Mouse (Mus musculus) limb, embryonic 14.5 days (tissue): ENCODE measurements around the gene Gdpd3. TPM values are rescaled to one million over a fixed set of nuclear protein-coding genes. Genes with fewer than 3 reads are reported as not detected.

Experiments
- ATAC-seq: fragments of 200-750 bp; cut with Nextera tagmentation; 2 replicates; pipeline ENCODE4 v1.8.0; 2017; ENCODE audit warnings: low read depth, moderate number of reproducible peaks, moderate TSS enrichment; ENCODE audit not compliant: low FRiP score
- DNase-seq: peaks from one replicate; pipeline ENCODE4 v3.0.0-alpha.2; 2015; ENCODE audit warnings: low spot score
- H3K27ac ChIP-seq: fragments of 300-500 bp; sonication (generic); replicated peaks from 2 replicates; pipeline ENCODE4 v1.5.1; 2014; ENCODE audit warnings: low read depth, mild to moderate bottlenecking, low read length, moderate library complexity, mixed read lengths
- H3K27me3 ChIP-seq: fragments of 300-500 bp; sonication (generic); 2 replicates; pipeline ENCODE4 v1.6.1; 2014; ENCODE audit warnings: low read length, mixed read lengths; ENCODE audit not compliant: control insufficient read depth, insufficient read depth
- H3K36me3 ChIP-seq: fragments of 300-500 bp; sonication (generic); 2 replicates; pipeline ENCODE4 v1.6.1; 2014; ENCODE audit warnings: mild to moderate bottlenecking, low read length, moderate library complexity, mixed read lengths; ENCODE audit not compliant: control insufficient read depth, insufficient read depth
- H3K4me1 ChIP-seq: fragments of 300-500 bp; sonication (generic); 2 replicates; pipeline ENCODE4 v1.6.1; 2014; ENCODE audit warnings: antibody characterized with exemption, low read length, mixed read lengths; ENCODE audit not compliant: control insufficient read depth, insufficient read depth
- H3K4me2 ChIP-seq: fragments of 300-500 bp; sonication (generic); replicated peaks from 2 replicates; pipeline ENCODE4 v1.6.1; 2014; ENCODE audit warnings: low read depth, mild to moderate bottlenecking, low read length, moderate library complexity; ENCODE audit not compliant: severe bottlenecking
- H3K4me3 ChIP-seq: fragments of 300-500 bp; sonication (generic); replicated peaks from 2 replicates; pipeline ENCODE4 v1.5.1; 2014; ENCODE audit warnings: low read length
- H3K9ac ChIP-seq: fragments of 300-500 bp; sonication (generic); 2 replicates; pipeline ENCODE4 v1.6.1; 2014; ENCODE audit warnings: mild to moderate bottlenecking, low read depth, low read length, moderate library complexity; ENCODE audit not compliant: severe bottlenecking
- H3K9me3 ChIP-seq: fragments of 300-500 bp; sonication (generic); 2 replicates; pipeline ENCODE4 v1.6.1; 2016; ENCODE audit warnings: low read length; ENCODE audit not compliant: control insufficient read depth
- POLR2A ChIP-seq: fragments of 200-500 bp; IDR thresholded peaks from 2 replicates; pipeline ENCODE4 v1.8.0; 2012; ENCODE audit warnings: inconsistent platforms, mild to moderate bottlenecking, moderate library complexity, borderline replicate concordance; ENCODE audit not compliant: insufficient read depth, insufficient read length; ENCODE audit errors: extremely low read depth
- WGBS: fragments of 180-500 bp; shearing (Covaris S2); extraction: QIAGEN DNeasy Blood & Tissue Kit; methylation state at CpG from one replicate; pipeline ENCODE4 v1.1.7; 2014; 5-methylcytosine and 5-hydroxymethylcytosine counted together
- polyA plus RNA-seq, 2 experiments: library from polyadenylated mRNA; depleted of rRNA in 1 of 2; stranded (reverse) in 1 of 2; unstranded in 1 of 2; fragments of >200 nt; fragmentation: Nextera tagmentation in 1 of 2; extraction: Ambion mirVana in 1 of 2; gene quantifications; 2 replicates each; pipeline versions ENCODE4 v1.2.1 to v1.2.3; 2012 to 2014

Gdpd3 gene
- polyA plus RNA-seq, 2 experiments: 3.2 to 13.6 TPM

- H3K27ac ChIP-seq: no peak overlapping the region
- peaks cover 18% of the 10 kb centered on the region for H3K4me1 ChIP-seq
- TF ChIP-seq POLR2A: no peak
- no peaks in the 10 kb centered on the region for H3K9me3 ChIP-seq
- H3K4me2 ChIP-seq: no peak overlapping the region
- no peak overlapping the region for H3K4me3 ChIP-seq
- no peak for ATAC-seq
- no peak overlapping the region for H3K9ac ChIP-seq
- peaks cover 42% of the 10 kb centered on the region for H3K36me3 ChIP-seq
- no peak for DNase-seq
- 76% methylated on average over 6 of the region's 6 CpGs for WGBS
- no peaks in the 10 kb centered on the region for H3K27me3 ChIP-seq
Measured at GRCm38 (mm10) chr7:126761529-126762067, 4.5 kb upstream of the Gdpd3 start.

- Histone ChIP-seq H3K36me3 (peaks cover 51% of the 10 kb centered on the region), H3K27ac (no peak overlapping the region)
- WGBS: 71% methylated on average over 17 of the region's 17 CpGs
Measured at GRCm38 (mm10) chr7:126762471-126763008, 3.6 kb upstream of the Gdpd3 start.

GRCm38 (mm10) chr7:126765540-126765939, 594 bp upstream of the Gdpd3 start:
- no peaks in the 10 kb centered on the region for H3K9me3 ChIP-seq
- no peak overlapping the region for H3K9ac ChIP-seq
- no peak overlapping the region for H3K27ac ChIP-seq
- ATAC-seq (no peak), DNase-seq (no peak)
- 88% methylated on average over 9 of the region's 9 CpGs for WGBS
- peaks cover 12% of the 10 kb centered on the region for H3K4me1 ChIP-seq
- no peaks in the 10 kb centered on the region for H3K27me3 ChIP-seq
- H3K4me3 ChIP-seq: no peak overlapping the region
- peaks cover 76% of the 10 kb centered on the region for H3K36me3 ChIP-seq
- no peak for TF ChIP-seq POLR2A
- H3K4me2 ChIP-seq: no peak overlapping the region

More at GRCm38 (mm10) chr7:126762471-126763008, 3.6 kb upstream of the Gdpd3 start:
- DNase-seq (no peak), ATAC-seq (no peak)
- no peak overlapping the region for H3K9ac ChIP-seq
- TF ChIP-seq POLR2A: no peak
- peaks cover 18% of the 10 kb centered on the region for H3K4me1 ChIP-seq
- no peaks in the 10 kb centered on the region for H3K27me3 ChIP-seq
- no peak overlapping the region; the same call in 1 of the 2 replicates for H3K4me2 ChIP-seq
- H3K4me3 ChIP-seq: 0 out of 2 replicates have a peak overlapping the region, but pooled peaks have one; percentile 1
- H3K9me3 ChIP-seq: no peaks in the 10 kb centered on the region

DNA sequence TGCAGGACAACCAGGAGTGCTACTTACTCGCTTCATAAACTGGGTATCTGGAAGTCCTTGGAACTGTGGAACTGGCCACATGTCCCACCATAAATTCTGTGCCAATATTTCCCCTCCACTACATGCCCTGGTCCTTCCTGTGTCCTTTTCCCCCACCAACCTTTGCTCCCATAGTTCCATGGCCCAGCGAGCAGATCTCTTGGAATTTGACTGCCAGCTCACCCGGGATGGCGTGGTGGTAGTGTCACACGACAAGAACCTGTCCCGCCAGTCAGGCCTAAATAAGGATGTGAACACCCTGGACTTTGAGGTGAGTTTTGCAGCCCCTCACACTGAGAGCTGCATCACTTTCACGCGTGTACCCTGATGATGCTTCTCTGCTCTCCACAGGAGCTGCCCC, 867 bp downstream of the Gdpd3 start:
- no peak overlapping the region for H3K27ac ChIP-seq
- DNase-seq: no peak
- ATAC-seq: no peak
- H3K36me3 ChIP-seq: peaks cover 73% of the 10 kb centered on the region
- no peaks in the 10 kb centered on the region for H3K27me3 ChIP-seq
- no peaks in the 10 kb centered on the region for H3K4me1 ChIP-seq
- WGBS: 92% methylated on average over 8 of the region's 8 CpGs
- H3K4me3 ChIP-seq: no peak overlapping the region
- H3K9ac ChIP-seq: no peak overlapping the region
- H3K4me2 ChIP-seq: no peak overlapping the region
- no peaks in the 10 kb centered on the region for H3K9me3 ChIP-seq
- no peak for TF ChIP-seq POLR2A

DNA sequence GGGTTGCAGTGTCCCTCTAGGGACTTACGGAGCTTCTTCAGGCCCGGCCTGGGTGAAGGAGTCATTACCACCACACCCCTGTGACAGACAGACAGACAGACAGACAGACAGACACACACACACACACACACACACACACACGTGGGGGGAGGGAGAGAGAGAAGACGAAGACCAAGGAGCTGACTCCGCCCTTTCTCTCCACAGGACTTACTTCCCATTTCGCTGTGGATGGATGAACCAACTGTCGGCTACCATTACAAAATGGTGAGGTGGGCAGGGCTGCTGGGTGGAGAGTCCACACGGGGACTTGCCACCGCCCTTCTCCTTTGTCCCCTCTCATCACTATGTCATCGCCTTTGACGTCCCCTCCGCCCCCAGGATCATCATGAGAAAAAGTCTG, 4.7 kb downstream of the Gdpd3 start:
- 83% methylated on average over 12 of the region's 12 CpGs for WGBS
- H3K9ac ChIP-seq: no peak overlapping the region
- ATAC-seq (no peak), DNase-seq (no peak)
- peaks cover 45% of the 10 kb centered on the region for H3K36me3 ChIP-seq
- H3K27ac ChIP-seq: no peak overlapping the region
- no peak for TF ChIP-seq POLR2A
- H3K27me3 ChIP-seq: no peaks in the 10 kb centered on the region
- no peaks in the 10 kb centered on the region for H3K9me3 ChIP-seq
- no peak overlapping the region for H3K4me2 ChIP-seq
- H3K4me1 ChIP-seq: peaks cover 4% of the 10 kb centered on the region
- H3K4me3 ChIP-seq: no peak overlapping the region

- ATAC-seq (no peak), DNase-seq (no peak)
- Histone ChIP-seq H3K4me3 (no peak overlapping the region), H3K4me2 (no peak overlapping the region), H3K9me3 (no peaks in the 10 kb centered on the region), H3K4me1 (peaks cover 20% of the 10 kb centered on the region), H3K27ac (no peak overlapping the region), H3K9ac (no peak overlapping the region), H3K36me3 (peaks cover 21% of the 10 kb centered on the region), H3K27me3 (no peaks in the 10 kb centered on the region)
- no peak for TF ChIP-seq POLR2A
- 75% methylated on average over 2 of the region's 2 CpGs for WGBS
Measured at GRCm38 (mm10) chr7:126773351-126773750, 7.2 kb downstream of the Gdpd3 start.
